Mouse (Mus musculus): ENCODE data around the gene B230104I21Rik.

The B230104I21Rik gene

DNA sequence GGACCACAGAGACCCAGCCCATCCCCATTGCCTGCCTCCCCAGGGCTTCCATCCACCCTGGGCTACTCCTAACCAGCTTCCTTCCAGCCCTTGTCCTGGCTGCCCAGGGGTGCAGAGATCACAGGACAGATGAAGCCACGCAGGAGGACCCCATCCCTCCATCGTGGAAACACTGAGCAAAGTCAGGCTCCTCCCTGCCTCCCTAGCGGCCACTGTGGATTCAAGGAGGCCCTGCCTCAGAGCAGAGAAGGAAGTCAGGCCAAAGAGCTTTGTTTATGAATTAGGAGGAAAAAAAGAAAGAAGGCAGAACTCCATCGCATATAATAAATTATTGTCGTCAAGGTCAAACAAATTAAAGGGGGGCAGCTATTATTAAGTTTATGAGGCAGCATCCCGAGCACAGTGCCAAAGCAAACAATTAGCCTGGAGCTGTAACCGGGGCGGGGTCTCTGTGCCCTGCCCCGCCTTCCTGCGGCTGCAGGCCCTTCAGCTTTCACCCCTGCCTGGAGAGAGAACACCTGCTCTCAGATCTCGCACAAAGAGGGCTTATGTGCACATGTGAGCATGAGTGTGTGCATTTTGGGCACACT, 12.4 kb downstream of the B230104I21Rik start:
- DNase-seq (ENCODE audit: low read depth, low spot score) = no peak

DNA sequence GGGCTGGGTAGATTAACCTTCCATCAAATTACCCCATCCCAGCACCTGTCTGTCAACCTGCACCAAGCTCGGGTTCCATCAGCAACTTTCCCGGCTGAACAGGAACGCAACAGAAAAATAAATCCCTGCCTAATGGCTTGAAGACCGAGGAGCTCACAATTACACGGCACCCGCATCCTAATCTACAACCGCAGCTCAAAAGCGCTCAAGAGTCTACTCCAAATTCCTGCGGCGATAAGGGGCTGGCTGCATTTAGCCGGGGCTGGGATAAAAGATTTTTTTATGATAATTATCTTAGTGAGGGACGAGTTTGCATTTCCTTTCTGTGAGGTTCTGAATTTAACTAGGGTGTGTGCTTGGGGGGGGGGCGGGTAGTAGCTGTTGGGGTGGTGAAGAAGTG, 16.3 kb downstream of the B230104I21Rik start:
- no peak for DNase-seq (ENCODE audit: low read depth, low spot score)

DNA sequence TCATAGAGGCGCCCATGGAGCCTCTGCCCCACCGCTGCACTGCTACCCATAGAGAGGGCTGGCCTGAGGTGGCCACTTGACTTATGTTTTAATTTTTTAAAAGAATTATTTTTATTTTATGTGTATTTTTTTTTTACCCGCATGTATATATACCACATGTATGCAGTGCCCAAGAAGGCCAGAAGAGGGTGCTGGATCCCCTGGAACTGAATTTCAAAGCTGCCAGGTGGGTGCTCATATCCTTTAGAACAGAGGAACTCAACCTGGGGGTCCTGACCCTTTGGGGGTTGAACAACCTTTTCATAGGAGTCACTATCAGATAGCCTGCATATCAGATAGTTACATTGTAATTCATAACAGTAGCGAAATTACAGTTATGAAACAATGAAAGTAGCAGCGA, 19.5 kb downstream of the B230104I21Rik start:
- no peak for DNase-seq (ENCODE audit: low read depth, low spot score)

DNA sequence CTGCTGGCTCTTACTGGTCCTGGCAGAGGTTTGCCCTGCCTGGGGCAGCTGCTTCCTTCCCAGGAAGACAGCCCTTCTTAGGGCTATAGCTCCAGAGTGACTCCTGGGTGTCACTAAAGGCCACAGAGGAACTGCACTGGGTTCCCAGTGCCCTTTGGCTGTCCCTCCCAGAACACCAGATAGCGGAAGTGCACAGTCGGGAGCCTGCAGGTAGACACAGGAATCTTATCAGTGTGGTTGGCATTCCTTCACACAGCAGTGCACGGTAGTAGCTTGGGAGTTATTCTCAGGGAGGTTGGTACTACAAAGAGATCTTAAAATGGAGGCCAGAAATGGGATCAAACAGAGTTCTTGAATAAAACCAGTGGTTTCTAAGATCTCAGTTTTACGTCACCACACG, 22.4 kb downstream of the B230104I21Rik start:
- DNase-seq (ENCODE audit: low read depth, low spot score) = no peak

DNA sequence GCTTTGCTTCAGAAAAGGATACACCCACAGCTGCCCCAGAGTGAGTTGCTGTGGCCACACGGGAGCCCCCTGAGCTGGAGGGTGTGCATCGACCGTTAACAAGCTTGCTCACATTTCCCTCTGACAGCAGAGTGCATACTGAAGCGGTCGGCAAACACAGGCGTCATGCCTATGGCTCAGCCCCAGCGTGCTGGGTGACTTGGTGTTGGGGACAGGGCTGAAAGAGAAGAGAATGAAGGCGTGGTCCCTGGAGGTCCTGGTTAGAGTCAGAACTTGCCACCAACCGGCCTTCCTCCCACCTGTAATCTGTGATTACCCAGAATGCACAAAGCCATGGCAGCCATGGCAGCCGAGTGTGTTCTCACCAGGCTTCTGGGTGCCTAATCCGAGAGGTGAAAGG, 22.9 kb downstream of the B230104I21Rik start:
- no peak for DNase-seq (ENCODE audit: low read depth, low spot score)

GRCm38 (mm10) chr4:154359762-154360300, 23.9 kb downstream of the B230104I21Rik start:
- DNase-seq (ENCODE audit: low read depth, low spot score) = no peak

- no peak for DNase-seq (ENCODE audit: low read depth, low spot score)
These were observed 24.5 kb downstream of the B230104I21Rik start for GRCm38 (mm10) chr4:154360441-154360840.

GRCm38 (mm10) chr4:154360850-154361249, 24.9 kb downstream of the B230104I21Rik start:
- no peak for DNase-seq (ENCODE audit: low read depth, low spot score)

GRCm38 (mm10) chr4:154364752-154365151, 28.8 kb downstream of the B230104I21Rik start:
- DNase-seq (ENCODE audit: low read depth, low spot score) = no peak

DNA sequence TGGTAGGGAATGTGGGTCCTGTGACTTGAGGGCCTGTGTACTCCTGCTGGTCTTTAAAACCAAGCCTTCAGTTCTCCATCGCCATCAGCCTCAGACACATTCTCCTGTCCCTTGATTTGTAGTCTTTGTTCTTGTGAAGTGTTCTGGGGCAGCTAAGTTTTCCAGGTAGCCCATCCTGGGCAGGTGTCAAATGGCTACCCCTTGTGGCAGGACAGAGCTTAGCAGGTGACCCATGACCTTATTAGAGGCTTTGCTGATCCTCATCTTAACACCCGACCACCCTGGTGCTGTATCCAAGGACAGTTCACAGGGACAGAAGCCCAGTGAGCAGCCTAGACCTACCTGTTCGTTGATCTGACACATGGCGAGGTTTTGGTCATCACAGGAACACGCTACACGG, 30.9 kb downstream of the B230104I21Rik start:
- no peak for DNase-seq (ENCODE audit: low read depth, low spot score)

DNA sequence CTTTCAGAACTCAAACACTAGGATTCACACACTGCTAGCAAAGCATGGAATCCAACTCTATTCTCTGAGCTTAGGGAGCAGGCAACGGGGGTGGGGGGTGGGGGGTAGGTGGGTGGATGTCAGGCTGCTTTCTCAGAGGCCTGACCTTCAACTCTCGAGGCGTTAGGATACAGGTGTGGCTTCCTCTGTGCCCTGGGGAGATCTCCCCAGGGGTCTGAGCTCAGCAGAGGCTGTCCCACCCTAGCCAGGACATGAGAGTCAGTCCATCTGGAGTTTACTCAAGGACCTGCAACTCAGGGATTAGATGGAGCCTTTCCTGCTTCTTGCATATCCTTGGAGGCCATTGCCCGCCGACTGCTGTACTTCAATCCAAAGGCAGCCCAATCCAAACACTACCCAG, 33.2 kb downstream of the B230104I21Rik start:
- DNase-seq (ENCODE audit: low read depth, low spot score) = no peak

GRCm38 (mm10) chr4:154370841-154371240, 34.9 kb downstream of the B230104I21Rik start:
- DNase-seq (ENCODE audit: low read depth, low spot score) = no peak

DNA sequence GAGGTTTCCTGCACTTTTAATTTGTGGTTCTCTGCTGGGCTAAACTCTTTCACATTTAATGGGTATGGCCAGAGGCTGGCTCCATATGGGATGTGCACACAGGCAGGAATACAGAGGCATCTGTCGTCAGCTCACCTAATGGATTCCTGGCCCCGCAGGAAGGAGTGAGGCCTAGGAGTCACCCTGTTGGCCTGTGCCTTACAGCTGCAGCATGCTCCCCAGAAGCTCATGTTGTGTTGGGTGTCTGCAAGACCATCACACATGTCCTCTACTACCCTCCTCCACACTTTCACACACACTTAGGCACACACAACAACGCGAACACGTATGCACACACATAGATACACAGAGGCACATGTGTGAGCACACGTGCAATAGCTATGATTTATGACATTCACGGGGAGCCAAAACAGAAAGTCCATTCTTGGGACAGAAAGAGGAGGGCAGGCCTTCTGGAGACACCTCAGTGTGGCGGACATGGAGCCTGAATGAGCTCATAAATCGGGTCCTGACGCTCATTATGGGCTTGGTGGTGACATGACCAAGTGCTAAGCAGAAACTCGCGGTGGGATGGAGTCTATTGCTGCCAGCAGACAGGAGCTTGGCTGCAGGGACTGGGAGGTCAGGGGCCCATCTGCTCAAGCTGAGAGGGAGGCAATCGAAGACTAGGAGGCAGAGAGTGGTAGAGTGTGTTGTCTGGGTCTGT, 35.8 kb downstream of the B230104I21Rik start:
- DNase-seq (ENCODE audit: low read depth, low spot score) = no peak

DNA sequence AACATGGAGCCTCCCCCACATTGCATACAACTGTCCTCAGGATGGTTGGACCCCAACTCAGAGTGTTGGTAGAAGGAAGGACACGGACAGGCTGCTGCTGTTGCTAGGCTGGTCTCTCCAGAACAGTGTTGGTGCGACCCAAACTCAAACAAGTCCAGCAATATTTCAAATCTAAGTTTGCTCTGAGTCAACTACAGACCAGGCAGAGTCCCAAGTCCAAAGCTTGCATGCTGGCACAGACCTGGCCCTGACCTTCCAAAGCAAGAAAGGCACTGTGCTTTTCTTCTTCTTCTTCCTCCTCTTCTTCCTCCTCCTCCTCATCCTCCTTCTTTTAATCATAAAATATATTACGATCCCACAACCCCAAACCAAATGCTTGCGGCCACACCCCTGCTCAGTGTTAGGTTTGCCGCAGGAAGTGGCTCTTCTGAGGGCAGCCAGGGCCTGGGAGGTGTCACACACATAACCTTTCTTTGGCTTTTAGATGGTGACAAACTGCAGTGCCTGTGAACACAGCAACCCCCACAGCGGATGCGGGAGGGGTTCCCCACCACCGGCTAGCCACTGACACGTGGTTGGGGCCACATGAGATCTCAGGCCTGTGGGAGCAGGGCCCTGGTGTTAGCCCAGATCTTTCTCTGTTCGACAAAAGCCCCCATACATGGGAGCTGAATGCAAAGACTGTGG, 40.2 kb downstream of the B230104I21Rik start:
- peak; percentile 52 for DNase-seq (ENCODE audit: low read depth, low spot score)

DNA sequence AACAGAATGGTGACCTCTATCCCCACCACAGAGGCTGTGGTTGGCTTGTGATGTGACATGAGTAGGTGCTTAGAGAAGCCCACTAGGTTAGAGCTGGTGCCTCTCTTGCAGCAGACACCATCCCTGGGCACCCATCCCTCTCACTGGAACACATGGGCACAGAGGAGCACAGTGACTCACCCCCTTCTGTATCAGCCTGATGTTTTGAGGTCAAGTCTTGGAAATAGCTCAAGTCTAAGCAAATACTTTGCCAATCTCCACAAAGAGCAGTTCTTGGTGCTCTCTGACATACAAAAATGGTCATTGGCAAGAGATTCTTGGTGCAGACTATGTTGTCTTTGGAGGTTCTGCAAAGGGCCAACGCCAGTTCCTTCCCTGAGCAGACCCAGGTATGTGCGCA, 42.9 kb downstream of the B230104I21Rik start:
- no peak for DNase-seq (ENCODE audit: low read depth, low spot score)

DNA sequence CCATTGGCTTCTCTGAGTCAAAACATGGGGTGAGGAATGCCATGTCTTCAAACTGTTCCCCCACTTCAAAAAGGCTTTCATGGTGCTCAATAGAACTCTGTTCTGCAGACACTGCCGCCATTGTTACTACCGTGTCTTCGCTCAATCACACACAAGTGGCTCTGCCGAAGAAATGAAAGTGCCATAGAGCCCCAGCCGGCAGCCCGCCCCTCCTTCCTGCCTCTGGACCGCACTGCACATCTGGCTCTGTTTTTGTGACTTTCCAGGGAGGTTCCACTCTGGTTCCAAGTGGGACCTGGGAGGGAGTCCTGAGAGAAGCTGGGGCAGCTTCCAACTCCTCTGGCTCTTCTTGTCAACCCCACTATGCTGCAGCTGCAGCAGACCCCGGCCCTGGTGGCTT, 49.3 kb downstream of the B230104I21Rik start:
- DNase-seq (ENCODE audit: low read depth, low spot score) = no peak

DNA sequence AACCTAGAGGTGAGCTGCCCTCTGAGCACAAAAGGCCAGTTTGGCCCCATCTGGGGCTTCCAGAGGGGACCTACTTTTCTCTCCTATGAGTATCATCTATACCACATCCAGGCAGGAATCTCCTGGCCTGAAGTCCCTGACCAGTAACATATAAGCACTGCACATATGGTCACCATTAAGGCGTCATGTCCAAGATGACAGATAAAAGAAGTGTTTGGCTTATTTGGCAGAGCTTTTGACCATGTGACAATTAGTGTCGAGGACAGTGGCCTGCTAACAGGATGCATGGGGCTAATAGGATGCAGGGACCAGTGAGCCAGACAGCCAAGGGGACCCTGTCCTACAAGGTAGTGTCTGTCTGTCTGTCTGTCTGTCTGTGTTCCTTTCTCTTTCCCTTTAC, 50.0 kb downstream of the B230104I21Rik start:
- DNase-seq (ENCODE audit: low read depth, low spot score) = no peak

DNA sequence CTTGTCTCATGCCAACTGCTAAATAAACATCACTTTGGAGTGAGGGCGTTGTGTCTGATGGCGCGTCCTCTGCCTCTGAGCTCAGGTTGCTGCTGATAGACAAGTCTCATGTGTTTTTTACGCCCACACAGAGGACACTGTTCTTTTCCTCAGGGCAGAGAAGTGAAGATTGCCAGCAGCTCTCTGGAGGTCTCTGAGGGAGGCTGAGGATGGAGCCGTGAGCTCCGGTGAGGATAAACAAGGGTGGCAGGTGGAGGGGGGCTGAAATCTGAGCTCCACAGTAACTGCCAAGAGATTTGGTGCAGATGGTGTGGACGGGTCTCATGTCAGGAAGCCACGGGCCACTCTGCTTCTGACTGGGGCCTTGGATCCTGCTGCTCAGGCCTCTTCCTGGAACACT, 50.9 kb downstream of the B230104I21Rik start:
- DNase-seq (ENCODE audit: low read depth, low spot score) = no peak

GRCm38 (mm10) chr4:154389641-154390040, 53.7 kb downstream of the B230104I21Rik start:
- DNase-seq (ENCODE audit: low read depth, low spot score) = no peak

DNA sequence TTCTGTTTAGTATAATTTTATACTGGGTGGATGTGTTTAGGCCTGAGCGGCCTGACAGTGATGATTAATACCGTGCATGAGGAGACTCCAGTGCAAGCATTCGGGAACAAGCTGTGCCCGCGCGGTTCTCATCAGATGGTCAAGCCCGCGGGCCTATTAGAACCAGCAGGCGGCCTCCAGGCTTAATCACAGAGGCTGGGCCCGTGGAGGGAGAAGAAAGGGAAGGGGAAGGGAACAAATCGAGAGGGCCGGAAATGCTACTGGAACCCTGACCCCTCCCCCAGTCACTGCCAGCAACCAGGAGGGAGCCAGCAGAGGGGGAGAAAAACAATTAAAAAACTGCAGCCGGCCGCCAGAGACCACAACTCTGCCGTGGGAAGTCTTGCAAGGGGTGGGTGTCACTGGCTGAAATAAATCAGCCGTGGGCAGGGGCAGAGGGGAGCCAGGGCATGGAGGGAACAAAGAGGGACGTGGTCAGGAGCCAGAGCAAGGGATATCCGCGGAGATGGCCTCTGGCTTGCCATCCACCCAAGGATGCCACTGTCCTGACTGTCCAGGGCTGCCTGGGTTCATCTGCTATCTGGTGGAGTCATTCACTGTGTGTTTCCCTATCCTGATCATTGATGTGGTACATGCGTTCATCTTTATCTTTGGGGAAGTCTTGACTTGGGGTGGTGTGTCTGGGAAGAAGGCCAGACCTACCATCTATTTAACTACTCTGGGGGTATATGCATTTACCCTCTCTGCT, 54.6 kb downstream of the B230104I21Rik start:
- no peak for DNase-seq (ENCODE audit: low read depth, low spot score)

DNA sequence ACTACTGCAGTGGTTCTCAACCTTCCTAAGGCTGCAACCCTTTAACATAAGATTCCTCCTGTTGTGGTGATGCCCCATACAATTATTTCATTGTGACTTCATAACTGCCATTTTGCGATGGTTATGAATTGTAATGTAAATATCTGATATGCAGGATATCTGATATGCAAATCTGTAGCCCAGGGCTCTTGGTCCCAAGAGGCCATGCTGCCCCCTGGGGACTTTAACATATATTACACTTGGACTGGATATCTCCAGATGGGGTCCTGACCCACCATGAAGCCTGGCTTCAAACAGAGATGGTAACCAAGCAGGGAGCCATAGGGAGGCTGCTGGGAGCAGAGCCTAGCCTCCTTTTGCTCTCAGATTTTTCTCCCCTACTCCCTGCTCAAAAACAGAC, 56.7 kb downstream of the B230104I21Rik start:
- DNase-seq (ENCODE audit: low read depth, low spot score) = peak; percentile 48
